Mouse (Mus musculus): ENCODE measurements around the gene Caprin1. TPM values are rescaled to one million over a fixed set of nuclear protein-coding genes. Genes with fewer than 3 reads are reported as not detected.

The Caprin1 gene
- 278 TPM for polyA plus RNA-seq (2017; shearing (Covaris generic))

GRCm38 (mm10) chr2:103797491-103798009, at the start of gene Caprin1:
TSS of gene Caprin1 (minus strand) at chr2:103797649.

GRCm38 (mm10) chr2:103760906-103761716, 36.3 kb downstream of the Caprin1 start, which contains the start of gene Nat10:
TSS of gene Nat10 (minus strand) at chr2:103761270.

Other genes with a start within 250 kb of the Caprin1 start
- gene Abtb2, start 231.3 kb downstream of the Caprin1 start, polyA plus RNA-seq (2017; shearing (Covaris generic)), result 64.2 TPM
- 43.5 TPM for gene Nat10, start 36.4 kb downstream of the Caprin1 start, polyA plus RNA-seq (2017; shearing (Covaris generic))
- gene Lmo2, start 160.3 kb upstream of the Caprin1 start, polyA plus RNA-seq (2017; shearing (Covaris generic)), result 1.9 TPM
- gene Fbxo3, start 230.1 kb upstream of the Caprin1 start, polyA plus RNA-seq (2017; shearing (Covaris generic)), result 46.9 TPM
- 3.6 TPM for gene 4931422A03Rik, start 230.7 kb upstream of the Caprin1 start, polyA plus RNA-seq (2017; shearing (Covaris generic))

Measured in CD4-positive, CD25-positive, alpha-beta regulatory T cell (primary cell).